Mouse (Mus musculus) forebrain, embryonic 15.5 days (tissue): ENCODE measurements around the gene Prss8. TPM values are rescaled to one million over a fixed set of nuclear protein-coding genes. Genes with fewer than 3 reads are reported as not detected.

Experiments
- ATAC-seq: fragments of 200-750 bp; cut with Nextera tagmentation; replicated peaks from 2 replicates; pipeline ENCODE4 v1.8.0; 2017; ENCODE audit warnings: mild to moderate bottlenecking, moderate TSS enrichment, moderate library complexity
- H3K27ac ChIP-seq: fragments of 300-500 bp; sonication (generic); replicated peaks from 2 replicates; pipeline ENCODE4 v1.5.1; 2015; ENCODE audit warnings: mild to moderate bottlenecking, inconsistent platforms
- H3K27me3 ChIP-seq: fragments of 300-500 bp; sonication (generic); 2 replicates; pipeline ENCODE4 v1.6.1; 2015; ENCODE audit warnings: inconsistent platforms
- H3K36me3 ChIP-seq: fragments of 300-500 bp; sonication (generic); 2 replicates; pipeline ENCODE4 v1.6.1; 2015; ENCODE audit warnings: mild to moderate bottlenecking, inconsistent platforms
- H3K4me1 ChIP-seq: fragments of 300-500 bp; sonication (generic); 2 replicates; pipeline ENCODE4 v1.6.1; 2015; ENCODE audit warnings: inconsistent platforms
- H3K4me2 ChIP-seq: fragments of 300-500 bp; sonication (generic); replicated peaks from 2 replicates; pipeline ENCODE4 v1.6.1; 2015; ENCODE audit warnings: mild to moderate bottlenecking, inconsistent platforms
- H3K4me3 ChIP-seq: fragments of 300-500 bp; sonication (generic); 2 replicates; pipeline ENCODE4 v1.5.1; 2015; ENCODE audit warnings: mild to moderate bottlenecking, inconsistent platforms
- H3K9ac ChIP-seq: fragments of 300-500 bp; sonication (generic); replicated peaks from 2 replicates; pipeline ENCODE4 v1.6.1; 2015; ENCODE audit warnings: mild to moderate bottlenecking, inconsistent platforms
- H3K9me3 ChIP-seq: fragments of 300-500 bp; sonication (generic); 2 replicates; pipeline ENCODE4 v1.6.1; 2016; ENCODE audit warnings: inconsistent platforms
- WGBS: fragments of 180-500 bp; shearing (Covaris S2); methylation state at CpG from one replicate; pipeline ENCODE4 v1.1.7; 2015; ENCODE audit warnings: mixed read lengths; 5-methylcytosine and 5-hydroxymethylcytosine counted together
- polyA plus RNA-seq: library from polyadenylated mRNA; unstranded; fragments of >200 nt; fragmentation: Nextera tagmentation; extraction: Ambion mirVana; gene quantifications from 2 replicates; pipeline ENCODE4 v1.2.1, GENCODE M21; 2015

Prss8 gene
- polyA plus RNA-seq, 1 experiment from 2014 or later, result 0.29 TPM

- Histone ChIP-seq H3K4me1 (no peaks in the 10 kb centered on the region), H3K9ac (no peak overlapping the region), H3K27ac (no peak overlapping the region), H3K4me3 (no peak overlapping the region), H3K9me3 (no peaks in the 10 kb centered on the region), H3K27me3 (peaks cover 20% of the 10 kb centered on the region), H3K4me2 (no peak overlapping the region), H3K36me3 (peaks cover 41% of the 10 kb centered on the region)
- no peak for ATAC-seq
- WGBS, result 90% methylated on average over 8 of the region's 8 CpGs
These were observed 3.8 kb downstream of the Prss8 start for GRCm38 (mm10) chr7:127926066-127926465.

- H3K27ac ChIP-seq, result no peak overlapping the region
These were observed 4.7 kb downstream of the Prss8 start for GRCm38 (mm10) chr7:127925252-127925651.

GRCm38 (mm10) chr7:127923714-127924113 is 6.2 kb downstream of the Prss8 start:
- no peaks in the 10 kb centered on the region for H3K4me1 ChIP-seq
- no peak for ATAC-seq
- WGBS, result 88% methylated on average over 5 of the region's 5 CpGs
- H3K9ac ChIP-seq, result no peak overlapping the region
- H3K9me3 ChIP-seq, result no peaks in the 10 kb centered on the region
- peaks cover 8% of the 10 kb centered on the region; the same call in 1 of the 2 replicates for H3K27me3 ChIP-seq
- H3K36me3 ChIP-seq, result peaks cover 49% of the 10 kb centered on the region
- H3K4me2 ChIP-seq, result no peak overlapping the region
- no peak overlapping the region for H3K27ac ChIP-seq
- H3K4me3 ChIP-seq, result no peak overlapping the region

More at GRCm38 (mm10) chr7:127925252-127925651, 4.7 kb downstream of the Prss8 start:
- no peak overlapping the region for H3K4me3 ChIP-seq
- H3K9ac ChIP-seq, result no peak overlapping the region
- H3K9me3 ChIP-seq, result no peaks in the 10 kb centered on the region
- WGBS, result 51% methylated on average over 5 of the region's 5 CpGs
- peaks cover 17% of the 10 kb centered on the region for H3K27me3 ChIP-seq
- ATAC-seq, result no peak
- no peak overlapping the region for H3K4me2 ChIP-seq
- peaks cover 47% of the 10 kb centered on the region for H3K36me3 ChIP-seq
- no peaks in the 10 kb centered on the region for H3K4me1 ChIP-seq

- H3K4me2 ChIP-seq, result no peak overlapping the region
- H3K9me3 ChIP-seq, result no peaks in the 10 kb centered on the region
- ATAC-seq, result no peak
- 86% methylated on average over 6 of the region's 6 CpGs for WGBS
- no peaks in the 10 kb centered on the region for H3K4me1 ChIP-seq
- no peak overlapping the region for H3K4me3 ChIP-seq
- no peak overlapping the region for H3K9ac ChIP-seq
- peaks cover 55% of the 10 kb centered on the region for H3K36me3 ChIP-seq
- H3K27me3 ChIP-seq, result no peaks in the 10 kb centered on the region
- no peak overlapping the region for H3K27ac ChIP-seq
These were observed 7.2 kb downstream of the Prss8 start for GRCm38 (mm10) chr7:127922451-127923275.

- Histone ChIP-seq H3K9me3 (no peaks in the 10 kb centered on the region), H3K27ac (no peak overlapping the region), H3K4me1 (no peaks in the 10 kb centered on the region), H3K27me3 (no peaks in the 10 kb centered on the region), H3K36me3 (peaks cover 61% of the 10 kb centered on the region), H3K4me3 (no peak overlapping the region), H3K4me2 (no peak overlapping the region), H3K9ac (no peak overlapping the region)
- ATAC-seq, result no peak
- WGBS, result 58% methylated on average over 8 of the region's 8 CpGs
These were observed 8.4 kb downstream of the Prss8 start for GRCm38 (mm10) chr7:127921516-127921915.

- 78% methylated on average over 7 of the region's 7 CpGs for WGBS
- no peaks in the 10 kb centered on the region for H3K4me1 ChIP-seq
- no peak overlapping the region for H3K4me3 ChIP-seq
- peaks cover 57% of the 10 kb centered on the region for H3K36me3 ChIP-seq
- H3K9ac ChIP-seq, result no peak overlapping the region
- no peak for ATAC-seq
- H3K27me3 ChIP-seq, result no peaks in the 10 kb centered on the region
- H3K4me2 ChIP-seq, result no peak overlapping the region
- no peak overlapping the region for H3K27ac ChIP-seq
- H3K9me3 ChIP-seq, result no peaks in the 10 kb centered on the region
These were observed 10.6 kb downstream of the Prss8 start for GRCm38 (mm10) chr7:127919290-127919689.

- Histone ChIP-seq H3K27ac (no peak overlapping the region), H3K9ac (no peak overlapping the region), H3K27me3 (no peaks in the 10 kb centered on the region), H3K9me3 (no peaks in the 10 kb centered on the region), H3K4me1 (peaks cover 3% of the 10 kb centered on the region), H3K4me3 (no peak overlapping the region), H3K4me2 (no peak overlapping the region), H3K36me3 (peaks cover 52% of the 10 kb centered on the region)
- ATAC-seq, result no peak
- WGBS, result 59% methylated on average over 3 of the region's 3 CpGs
These were observed 11.7 kb downstream of the Prss8 start for GRCm38 (mm10) chr7:127918203-127918602.

- Histone ChIP-seq H3K4me3 (no peak overlapping the region), H3K27ac (no peak overlapping the region), H3K4me2 (no peak overlapping the region), H3K9me3 (no peaks in the 10 kb centered on the region), H3K36me3 (peaks cover 31% of the 10 kb centered on the region), H3K27me3 (no peaks in the 10 kb centered on the region), H3K4me1 (peaks cover 15% of the 10 kb centered on the region), H3K9ac (no peak overlapping the region)
- ATAC-seq, result no peak
- WGBS, result 92% methylated on average over 12 of the region's 12 CpGs
These were observed 14.6 kb downstream of the Prss8 start for GRCm38 (mm10) chr7:127915293-127915692.

- peak overlapping the region; percentile 89 for H3K4me3 ChIP-seq
- no peaks in the 10 kb centered on the region for H3K9me3 ChIP-seq
- WGBS, result 35% methylated on average over 4 of the region's 4 CpGs
- H3K9ac ChIP-seq, result peak overlapping the region; percentile 81
- H3K4me1 ChIP-seq, result peaks cover 15% of the 10 kb centered on the region
- H3K36me3 ChIP-seq, result peaks cover 39% of the 10 kb centered on the region
- no peaks in the 10 kb centered on the region for H3K27me3 ChIP-seq
- H3K27ac ChIP-seq, result no peak overlapping the region
- peak overlapping the region; percentile 79 for H3K4me2 ChIP-seq
- no peak for ATAC-seq
These were observed 17.0 kb downstream of the Prss8 start for GRCm38 (mm10) chr7:127912938-127913337.

GRCm38 (mm10) chr7:127912190-127912871 is 17.6 kb downstream of the Prss8 start, which contains the start of gene Kat8:
Gene Kat8, plus strand, starts transcription at chr7:127912516.
- peaks cover 15% of the 10 kb centered on the region for H3K4me1 ChIP-seq
- under 1% methylated on average over 40 of the region's 40 CpGs for WGBS
- peak; percentile 97 for ATAC-seq
- H3K9ac ChIP-seq, result peak within 1 kb of the TSS; percentile 81
- H3K27ac ChIP-seq, result peak within 1 kb of the TSS; percentile 84
- peak within 1 kb of the TSS; percentile 89 for H3K4me3 ChIP-seq
- H3K36me3 ChIP-seq, result peaks cover 41% of the 10 kb centered on the region
- no peaks in the 10 kb centered on the region for H3K27me3 ChIP-seq
- H3K4me2 ChIP-seq, result peak within 1 kb of the TSS; percentile 79
- H3K9me3 ChIP-seq, result no peaks in the 10 kb centered on the region

- Histone ChIP-seq H3K27ac (no peak overlapping the region), H3K36me3 (peaks cover 34% of the 10 kb centered on the region), H3K27me3 (no peaks in the 10 kb centered on the region), H3K4me3 (no peak overlapping the region), H3K9ac (no peak overlapping the region), H3K4me2 (no peak overlapping the region), H3K4me1 (peaks cover 28% of the 10 kb centered on the region), H3K9me3 (no peaks in the 10 kb centered on the region)
- WGBS, result 93% methylated on average over 4 of the region's 4 CpGs
- ATAC-seq, result no peak
These were observed 21.2 kb downstream of the Prss8 start for GRCm38 (mm10) chr7:127908656-127909055.

- Histone ChIP-seq H3K4me1 (peaks cover 22% of the 10 kb centered on the region), H3K9me3 (no peaks in the 10 kb centered on the region), H3K4me2 (no peak overlapping the region), H3K27me3 (no peaks in the 10 kb centered on the region), H3K27ac (no peak overlapping the region), H3K9ac (no peak overlapping the region), H3K36me3 (peaks cover 34% of the 10 kb centered on the region), H3K4me3 (no peak overlapping the region)
- ATAC-seq, result no peak
- WGBS, result 97% methylated on average over 12 of the region's 12 CpGs
These were observed 22.0 kb downstream of the Prss8 start for GRCm38 (mm10) chr7:127907939-127908338.
